Mouse (Mus musculus) embryonic fibroblast, embryonic 13.5 days (primary cell): ENCODE data around the gene Hyal3.

ENCODE experiments used
- CTCF ChIP-seq: IDR thresholded peaks from 2 replicates; pipeline ENCODE4 v1.5.1; 2011; ENCODE audit warnings: mild to moderate bottlenecking, control low read depth, low read length, moderate library complexity, borderline replicate concordance; ENCODE audit not compliant: insufficient read depth
- POLR2A ChIP-seq: IDR thresholded peaks from 2 replicates; pipeline ENCODE4 v1.6.1; 2011; ENCODE audit warnings: low read depth, mild to moderate bottlenecking, control low read depth, low read length, moderate library complexity

DNA sequence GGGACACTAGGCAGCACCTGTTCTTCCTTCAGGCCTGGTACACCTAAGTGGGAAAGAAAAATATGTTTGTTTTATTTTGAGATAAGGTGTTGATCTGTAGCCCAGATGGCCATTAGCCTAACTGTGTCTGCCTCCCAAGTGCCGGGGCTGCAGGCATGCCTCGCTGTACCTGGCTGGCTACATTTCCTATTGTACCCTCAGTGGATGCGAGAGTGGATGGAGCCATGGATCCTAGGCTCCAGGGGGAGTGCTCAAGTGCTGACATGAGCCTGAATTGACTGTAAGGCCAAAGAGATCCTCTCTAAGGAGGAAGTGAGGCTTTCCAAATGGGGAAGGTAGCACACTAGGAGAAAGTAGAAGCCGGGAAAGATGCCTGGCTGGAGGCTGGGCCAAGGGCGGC, 32.7 kb upstream of the Hyal3 start:
- no peak for TF ChIP-seq CTCF
- TF ChIP-seq POLR2A, result no peak
